Mouse (Mus musculus) kidney, embryonic 14.5 days (tissue): ENCODE results near the gene Spon1. TPM values are rescaled to one million over a fixed set of nuclear protein-coding genes. Genes with fewer than 3 reads are reported as not detected.
A peak's percentile ranks its signal among the peaks of the same experiment; 100 is the strongest.

ENCODE experiments used
- ATAC-seq: fragments of 200-750 bp; cut with Nextera tagmentation; 2 replicates; pipeline ENCODE4 v1.8.0; 2017; ENCODE audit warnings: moderate number of reproducible peaks, mild to moderate bottlenecking, moderate TSS enrichment, moderate library complexity; ENCODE audit not compliant: low FRiP score, low TSS enrichment
- H3K27ac ChIP-seq: fragments of 300-500 bp; sonication (generic); 2 replicates; pipeline ENCODE4 v1.5.1; 2014; ENCODE audit warnings: low read depth, mild to moderate bottlenecking, low read length, moderate library complexity, mixed read lengths
- H3K27me3 ChIP-seq: fragments of 300-500 bp; sonication (generic); 2 replicates; pipeline ENCODE4 v1.6.1; 2014; ENCODE audit warnings: mild to moderate bottlenecking, low read length; ENCODE audit not compliant: control insufficient read depth, insufficient read depth
- H3K36me3 ChIP-seq: fragments of 300-500 bp; sonication (generic); 2 replicates; pipeline ENCODE4 v1.6.1; 2014; ENCODE audit warnings: low read length, mixed read lengths; ENCODE audit not compliant: control insufficient read depth, insufficient read depth
- H3K4me1 ChIP-seq: fragments of 300-500 bp; sonication (generic); 2 replicates; pipeline ENCODE4 v1.6.1; 2014; ENCODE audit warnings: low read length, mixed read lengths; ENCODE audit not compliant: control insufficient read depth, insufficient read depth
- H3K4me2 ChIP-seq: fragments of 300-500 bp; sonication (generic); replicated peaks from 2 replicates; pipeline ENCODE4 v1.6.1; 2014; ENCODE audit warnings: low read depth, mild to moderate bottlenecking, low read length
- H3K4me3 ChIP-seq: fragments of 300-500 bp; sonication (generic); 2 replicates; pipeline ENCODE4 v1.5.1; 2014; ENCODE audit warnings: mild to moderate bottlenecking, low read length
- H3K9ac ChIP-seq: fragments of 300-500 bp; sonication (generic); 2 replicates; pipeline ENCODE4 v1.6.1; 2014; ENCODE audit warnings: low read depth, mild to moderate bottlenecking, low read length, moderate library complexity
- H3K9me3 ChIP-seq: fragments of 300-500 bp; sonication (generic); 2 replicates; pipeline ENCODE4 v1.6.1; 2016; ENCODE audit warnings: low read length; ENCODE audit not compliant: control insufficient read depth
- WGBS: fragments of 180-500 bp; shearing (Covaris S2); extraction: QIAGEN DNeasy Blood & Tissue Kit; methylation state at CpG from one replicate; pipeline ENCODE4 v1.1.7; 2014; 5-methylcytosine and 5-hydroxymethylcytosine counted together
- polyA plus RNA-seq: library from polyadenylated mRNA; unstranded; fragments of >200 nt; fragmentation: Nextera tagmentation; extraction: Ambion mirVana; gene quantifications from 2 replicates; pipeline ENCODE4 v1.2.1, GENCODE M21; 2014

Spon1 gene
- polyA plus RNA-seq, 1 experiment from 2014 or later, result 8.5 TPM

- WGBS, result 89% methylated on average over 8 of the region's 8 CpGs
- no peaks in the 10 kb centered on the region for H3K36me3 ChIP-seq
These were observed 240.7 kb downstream of the Spon1 start for GRCm38 (mm10) chr7:114006456-114006855.

GRCm38 (mm10) chr7:114007565-114007964 is 241.8 kb downstream of the Spon1 start:
- 75% methylated on average over 5 of the region's 5 CpGs for WGBS
- Histone ChIP-seq H3K9me3 (no peaks in the 10 kb centered on the region), H3K27me3 (0 out of 2 replicates have a peak, but pooled peaks cover 4% of the 10 kb centered on the region), H3K27ac (no peak overlapping the region), H3K4me2 (no peak overlapping the region), H3K4me3 (no peak overlapping the region), H3K36me3 (no peaks in the 10 kb centered on the region), H3K4me1 (no peaks in the 10 kb centered on the region), H3K9ac (no peak overlapping the region)
- ATAC-seq, result no peak

More at GRCm38 (mm10) chr7:114006456-114006855, 240.7 kb downstream of the Spon1 start:
- H3K27me3 ChIP-seq, result 0 out of 2 replicates have a peak, but pooled peaks cover 4% of the 10 kb centered on the region
- ATAC-seq, result no peak
- no peak overlapping the region for H3K27ac ChIP-seq
- no peaks in the 10 kb centered on the region for H3K9me3 ChIP-seq
- H3K9ac ChIP-seq, result no peak overlapping the region
- no peak overlapping the region for H3K4me3 ChIP-seq
- no peak overlapping the region for H3K4me2 ChIP-seq
- H3K4me1 ChIP-seq, result no peaks in the 10 kb centered on the region

- no peaks in the 10 kb centered on the region for H3K9me3 ChIP-seq
These were observed 246.1 kb downstream of the Spon1 start for GRCm38 (mm10) chr7:114011726-114012443.

GRCm38 (mm10) chr7:114016001-114016949 is 250.5 kb downstream of the Spon1 start:
- Histone ChIP-seq H3K36me3 (no peaks in the 10 kb centered on the region), H3K9ac (no peak overlapping the region), H3K4me3 (no peak overlapping the region), H3K4me2 (no peak overlapping the region), H3K9me3 (no peaks in the 10 kb centered on the region), H3K4me1 (no peaks in the 10 kb centered on the region), H3K27ac (no peak overlapping the region), H3K27me3 (no peaks in the 10 kb centered on the region)
- ATAC-seq, result no peak
- 83% methylated on average over 8 of the region's 8 CpGs for WGBS

More at GRCm38 (mm10) chr7:114011726-114012443, 246.1 kb downstream of the Spon1 start:
- Histone ChIP-seq H3K36me3 (no peaks in the 10 kb centered on the region), H3K27me3 (no peaks in the 10 kb centered on the region), H3K4me2 (no peak overlapping the region), H3K4me1 (no peaks in the 10 kb centered on the region), H3K27ac (no peak overlapping the region), H3K9ac (no peak overlapping the region), H3K4me3 (no peak overlapping the region)
- WGBS, result 55% methylated on average over 9 of the region's 9 CpGs
- no peak for ATAC-seq

- no peak overlapping the region for H3K9ac ChIP-seq
- H3K4me2 ChIP-seq, result no peak overlapping the region
- no peaks in the 10 kb centered on the region for H3K27me3 ChIP-seq
- no peak overlapping the region for H3K4me3 ChIP-seq
- no peaks in the 10 kb centered on the region for H3K9me3 ChIP-seq
- H3K36me3 ChIP-seq, result no peaks in the 10 kb centered on the region
- 74% methylated on average over 3 of the region's 3 CpGs for WGBS
- H3K27ac ChIP-seq, result no peak overlapping the region
- ATAC-seq, result no peak
- H3K4me1 ChIP-seq, result no peaks in the 10 kb centered on the region
These were observed 253.1 kb downstream of the Spon1 start for GRCm38 (mm10) chr7:114018861-114019260.

- Histone ChIP-seq H3K4me3 (peak overlapping the region; percentile 41), H3K27me3 (no peaks in the 10 kb centered on the region), H3K9me3 (no peaks in the 10 kb centered on the region), H3K27ac (no peak overlapping the region), H3K4me2 (peak overlapping the region; percentile 60), H3K36me3 (no peaks in the 10 kb centered on the region), H3K9ac (0 out of 2 replicates have a peak overlapping the region, but pooled peaks have one; percentile 29), H3K4me1 (no peaks in the 10 kb centered on the region)
- 8% methylated on average over 10 of the region's 11 CpGs for WGBS
- no peak for ATAC-seq
These were observed 254.4 kb downstream of the Spon1 start for GRCm38 (mm10) chr7:114020057-114020703.

- Histone ChIP-seq H3K9ac (0 out of 2 replicates have a peak overlapping the region, but pooled peaks have one; percentile 29), H3K27me3 (no peaks in the 10 kb centered on the region), H3K4me3 (peak overlapping the region; percentile 41), H3K4me2 (peak overlapping the region; percentile 60), H3K9me3 (no peaks in the 10 kb centered on the region), H3K36me3 (no peaks in the 10 kb centered on the region), H3K27ac (no peak overlapping the region), H3K4me1 (no peaks in the 10 kb centered on the region)
- 2% methylated on average over 11 of the region's 11 CpGs for WGBS
- peak; percentile 40 for ATAC-seq
These were observed 254.9 kb downstream of the Spon1 start for GRCm38 (mm10) chr7:114020704-114021093.

- Histone ChIP-seq H3K4me2 (no peak overlapping the region), H3K9me3 (no peaks in the 10 kb centered on the region), H3K9ac (no peak overlapping the region), H3K4me1 (no peaks in the 10 kb centered on the region), H3K4me3 (no peak overlapping the region), H3K27me3 (no peaks in the 10 kb centered on the region), H3K36me3 (no peaks in the 10 kb centered on the region), H3K27ac (no peak overlapping the region)
- 87% methylated on average over 8 of the region's 8 CpGs for WGBS
- ATAC-seq, result no peak
These were observed 261.1 kb downstream of the Spon1 start for GRCm38 (mm10) chr7:114026923-114027322.
